Comparison of ENCODE assay signal across 9 mouse cellular contexts in genomic region chr7:40702191-40703045, GRCm38 (mm10).
DNase-seq lines count a peak whose midpoint lies in the region.
"Had no signal": no experiment of that assay in that cellular context is flagged by ENCODE, and none has a peak within 500 bp of the region (broad histone marks: within the 10 kb centered on the region; RNA-seq: fewer than 3 reads in every experiment).

No protein-coding gene starts in this region.

- peak; percentile 24 to 42 for DNase-seq in cerebellum, postnatal 14 days
- no peak for DNase-seq in cerebellum, adult 18-20 months
- DNase-seq in kidney, postnatal 10 days: peak; percentile 25
- DNase-seq in kidney, postnatal 25 days: no peak
- peak; percentile 17 for DNase-seq in ovary, adult 18-20 months (ENCODE audit: low spot score)
- no peak for DNase-seq in ovary, postnatal 10 days (ENCODE audit: low spot score)
- DNase-seq in heart, postnatal 4 days: peak; percentile 4
- no peak for DNase-seq in thymus, adult 18-20 months
- DNase-seq: cerebellum, adult 9-10 months had no signal

Comparison
In these comparisons a context has a peak if more than half of its experiments do, and no peak if none do; other contexts are left out.
1. DNase-seq: peak in cerebellum, postnatal 14 days (2 of 2), kidney, postnatal 10 days (single experiment), ovary, adult 18-20 months (single experiment) and heart, postnatal 4 days (single experiment); none in cerebellum, adult 18-20 months (0 of 2), kidney, postnatal 25 days (0 of 2), ovary, postnatal 10 days (single experiment) and thymus, adult 18-20 months (0 of 2).